Mouse (Mus musculus) right cerebral cortex, postnatal 14 days (tissue): ENCODE data around the gene Rtkn.

Experiments
- DNase-seq: peaks from one replicate; pipeline ENCODE4 v3.0.0; 2022

Rtkn gene

GRCm38 (mm10) chr6:83179390-83180117 lies 44.3 kb downstream of the Rtkn start:
- DNase-seq: peak; percentile 57

GRCm38 (mm10) chr6:83180605-83181004 lies 45.3 kb downstream of the Rtkn start:
- no peak for DNase-seq

GRCm38 (mm10) chr6:83184858-83185435 lies 49.7 kb downstream of the Rtkn start:
- no peak for DNase-seq

DNA sequence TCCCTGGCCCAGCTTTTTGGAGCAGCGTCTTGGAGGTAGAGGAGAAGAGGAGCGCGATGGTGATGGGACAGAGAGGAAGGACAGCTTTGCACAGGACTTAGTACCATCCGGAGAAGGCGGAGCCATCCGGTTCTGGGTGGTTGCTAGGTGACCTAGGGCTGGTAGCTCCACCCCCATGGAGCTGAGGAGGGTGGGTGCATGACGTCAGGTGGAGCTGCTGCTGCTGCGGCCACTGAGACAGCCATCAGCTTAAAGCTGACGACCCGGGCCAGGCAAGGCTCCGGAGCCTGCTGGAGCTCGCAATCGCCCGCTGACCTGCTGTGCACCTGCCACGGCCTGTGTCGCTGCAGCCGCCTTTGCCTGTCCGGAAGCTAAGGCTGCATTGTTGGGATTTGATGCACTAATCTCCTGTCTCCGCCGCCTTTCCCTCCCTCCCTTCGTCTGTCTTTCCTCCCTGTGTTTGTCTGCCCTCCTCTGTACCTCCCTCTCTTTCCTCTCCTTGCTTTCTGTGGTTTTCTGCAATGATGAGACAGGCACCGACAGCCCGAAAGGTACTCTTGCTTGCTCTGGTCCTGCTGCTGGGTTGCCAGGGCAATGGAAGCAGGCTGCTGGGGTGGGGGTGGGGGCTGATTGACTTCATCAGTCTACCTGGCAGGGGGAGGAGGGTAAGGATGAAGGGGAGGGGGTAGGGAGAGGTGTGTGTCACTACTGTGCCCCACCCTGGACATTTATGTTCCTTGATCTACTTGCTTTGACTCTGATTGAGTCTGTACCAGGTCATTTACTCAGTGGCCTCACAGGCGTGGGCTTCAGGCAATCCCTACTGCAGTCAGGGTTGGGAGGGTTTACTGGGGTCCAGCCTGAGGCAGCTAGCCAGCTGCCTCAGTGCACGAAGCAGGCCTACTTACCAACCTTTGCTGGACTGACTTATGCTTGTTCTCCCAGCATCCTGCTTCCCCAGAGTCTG lies 50.9 kb downstream of the Rtkn start:
- peak; percentile 84 for DNase-seq

DNA sequence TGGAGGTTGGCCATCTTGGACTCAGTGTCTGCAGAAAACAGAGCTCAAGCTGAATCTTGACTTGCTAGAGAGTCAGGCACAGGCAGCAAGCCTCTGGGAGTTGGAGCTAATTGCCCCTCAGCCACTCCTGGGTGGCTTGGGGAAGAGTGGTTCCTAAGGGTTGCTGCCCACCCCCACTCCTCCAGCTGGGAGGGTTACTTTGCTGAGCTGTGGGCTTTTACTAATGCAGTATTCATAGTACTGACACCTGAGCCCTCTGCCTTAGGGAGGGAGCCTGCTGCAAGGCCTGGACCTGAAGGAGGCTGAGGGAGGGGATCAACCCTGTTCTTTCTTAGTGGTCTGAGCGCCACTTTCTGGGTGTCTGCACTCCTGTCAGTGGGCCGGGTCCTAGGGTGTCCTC lies 51.7 kb downstream of the Rtkn start:
- DNase-seq: no peak

- no peak for DNase-seq
Observed at GRCm38 (mm10) chr6:83193571-83193970, 58.3 kb downstream of the Rtkn start.

DNA sequence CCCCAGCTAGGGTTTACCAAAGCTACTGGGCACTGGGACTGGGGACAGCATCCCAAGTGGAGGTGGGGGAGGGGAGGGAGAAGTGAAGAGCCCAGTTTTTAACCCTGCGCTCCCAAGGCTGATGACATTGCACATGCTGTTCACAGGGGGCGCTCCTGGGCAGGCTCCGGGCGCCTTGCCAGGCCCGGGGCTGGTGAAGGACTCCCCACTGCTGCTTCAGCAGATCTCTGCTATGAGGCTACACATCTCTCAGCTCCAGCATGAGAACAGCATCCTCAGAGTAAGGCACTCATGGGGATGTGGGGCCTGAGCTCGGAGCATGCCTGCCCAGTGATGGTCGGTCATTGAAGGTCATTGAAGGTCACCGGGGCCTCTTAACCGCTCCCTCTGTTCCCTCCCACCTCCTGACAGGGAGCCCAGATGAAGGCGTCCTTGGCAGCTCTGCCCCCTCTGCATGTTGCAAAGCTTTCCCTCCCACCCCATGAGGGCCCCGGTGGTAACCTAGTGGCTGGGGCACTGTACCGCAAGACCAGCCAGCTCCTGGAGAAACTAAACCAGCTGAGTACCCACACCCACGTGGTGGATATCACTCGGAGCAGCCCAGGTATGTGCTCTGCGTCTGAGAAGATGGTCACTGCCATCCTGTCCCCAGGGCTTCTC lies 62.2 kb downstream of the Rtkn start:
- peak; percentile 68 for DNase-seq
